Mouse (Mus musculus) spleen, adult 2 months (tissue): ENCODE results near the gene Cyp39a1. TPM values are rescaled to one million over a fixed set of nuclear protein-coding genes. Genes with fewer than 3 reads are reported as not detected.

Experiments used
- DNase-seq, 2 experiments: peaks; one replicate each; pipeline versions ENCODE4 v3.0.0 to v3.0.0-alpha.2; 2012 to 2021; ENCODE audit warnings: low spot score in 2 of 2, low read depth in 1 of 2
- H3K27ac ChIP-seq: fragments of 200-500 bp; 2 replicates; pipeline ENCODE4 v1.5.1; 2012; ENCODE audit warnings: low read length, inconsistent platforms; ENCODE audit not compliant: insufficient read depth
- H3K27me3 ChIP-seq: fragments of 200-500 bp; 2 replicates; pipeline ENCODE4 v1.6.1; 2012; ENCODE audit warnings: mild to moderate bottlenecking, moderate library complexity, low read length, inconsistent platforms; ENCODE audit not compliant: control insufficient read depth, insufficient read depth
- H3K36me3 ChIP-seq: fragments of 200-500 bp; 2 replicates; pipeline ENCODE4 v1.6.1; 2012; ENCODE audit warnings: mild to moderate bottlenecking, low read length, inconsistent platforms; ENCODE audit not compliant: control insufficient read depth, insufficient read depth
- H3K4me1 ChIP-seq: fragments of 200-500 bp; 2 replicates; pipeline ENCODE4 v1.6.1; 2011; ENCODE audit warnings: inconsistent platforms; ENCODE audit not compliant: control insufficient read depth, insufficient read depth, insufficient read length
- H3K4me3 ChIP-seq: fragments of 200-500 bp; 2 replicates; pipeline ENCODE4 v1.5.1; 2011; ENCODE audit warnings: mild to moderate bottlenecking, inconsistent platforms; ENCODE audit not compliant: insufficient read depth, insufficient read length; ENCODE audit errors: extremely low read depth
- CTCF ChIP-seq: fragments of 200-500 bp; IDR thresholded peaks from 2 replicates; pipeline ENCODE4 v1.5.1; 2011; ENCODE audit warnings: mild to moderate bottlenecking, inconsistent platforms; ENCODE audit not compliant: insufficient read depth, insufficient read length, insufficient replicate concordance; ENCODE audit errors: extremely low read depth
- POLR2A ChIP-seq: fragments of 200-500 bp; IDR thresholded peaks from 2 replicates; pipeline ENCODE4 v1.6.1; 2011; ENCODE audit warnings: low read depth, low read length, inconsistent platforms
- WGBS: fragments of 180-500 bp; shearing (Covaris S2); methylation state at CpG from one replicate; pipeline ENCODE4 v1.1.7; 2018; 5-methylcytosine and 5-hydroxymethylcytosine counted together
- polyA plus RNA-seq: library from polyadenylated mRNA; depleted of rRNA; stranded (reverse); fragments of >200 nt; gene quantifications from 2 replicates; pipeline ENCODE4 v1.2.3, GENCODE M21; 2012

The Cyp39a1 gene
- polyA plus RNA-seq, 1 experiment = 1.5 TPM

DNA sequence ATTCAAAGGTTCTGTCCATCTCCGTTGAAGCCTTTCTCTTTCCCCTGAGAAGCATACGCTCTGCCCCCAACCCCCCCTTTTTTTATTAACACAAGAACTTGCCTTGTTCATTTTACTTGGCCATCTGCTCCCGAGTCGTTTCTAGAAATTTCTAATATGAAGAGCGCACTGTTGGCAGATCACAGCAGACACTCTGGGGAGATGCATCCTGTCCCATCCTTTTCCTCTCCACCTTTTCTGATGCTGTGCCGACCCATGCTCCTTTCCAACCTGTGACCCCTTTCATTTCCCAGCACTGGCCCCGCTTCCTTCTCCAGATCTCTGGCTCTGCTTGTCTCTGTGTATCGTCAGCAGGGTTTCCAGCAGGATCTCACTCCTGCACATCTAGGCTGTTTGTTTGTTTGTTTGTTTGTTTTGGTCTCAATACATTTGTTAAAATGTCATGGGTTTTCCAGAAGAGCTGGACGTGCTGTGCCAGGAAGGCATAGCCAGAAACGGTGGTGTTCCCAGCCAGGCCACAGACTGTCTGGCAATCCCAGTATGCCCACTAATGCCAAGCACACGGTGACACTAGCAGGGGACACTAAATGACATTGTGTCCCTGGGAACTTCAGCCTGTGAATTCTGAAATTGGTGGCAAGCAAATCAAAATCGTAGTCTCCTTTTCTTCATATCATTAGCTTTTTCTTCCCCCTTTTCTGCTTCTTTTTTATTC is 37.1 kb downstream of the Cyp39a1 start:
- no peaks in the 10 kb centered on the region for H3K27me3 ChIP-seq
- WGBS = 93% methylated on average over 12 of the region's 12 CpGs
- no peak for TF ChIP-seq CTCF
- no peak for TF ChIP-seq POLR2A
- H3K27ac ChIP-seq = no peak overlapping the region
- no peak for DNase-seq
- H3K4me1 ChIP-seq = no peaks in the 10 kb centered on the region
- no peak overlapping the region for H3K4me3 ChIP-seq
- H3K36me3 ChIP-seq = no peaks in the 10 kb centered on the region

DNA sequence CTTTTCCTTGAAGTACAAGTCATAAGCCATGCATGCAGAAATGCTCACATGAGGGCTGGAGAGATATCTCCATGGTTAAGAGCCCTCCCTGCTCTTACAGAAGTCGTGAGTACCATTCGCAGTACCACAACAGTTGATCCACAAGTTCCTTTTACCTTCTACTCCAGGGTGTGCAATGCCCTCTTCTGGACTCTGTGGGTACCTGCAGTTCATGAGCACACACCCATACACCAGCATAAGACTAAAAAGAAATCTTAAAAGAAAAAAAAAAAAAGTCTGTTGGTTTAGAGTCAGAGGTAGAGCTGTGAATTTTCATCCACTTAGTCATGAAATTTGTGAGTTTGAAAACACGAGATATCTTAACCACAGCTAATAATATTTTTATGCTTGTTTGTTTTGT is 39.5 kb downstream of the Cyp39a1 start:
- H3K4me3 ChIP-seq = no peak overlapping the region
- WGBS = 87% methylated on average over 3 of the region's 3 CpGs
- H3K36me3 ChIP-seq = no peaks in the 10 kb centered on the region
- no peaks in the 10 kb centered on the region for H3K4me1 ChIP-seq
- H3K27me3 ChIP-seq = no peaks in the 10 kb centered on the region
- no peak for DNase-seq
- no peak for TF ChIP-seq CTCF
- no peak for TF ChIP-seq POLR2A
- H3K27ac ChIP-seq = no peak overlapping the region

GRCm38 (mm10) chr17:43707254-43707653 is 40.0 kb downstream of the Cyp39a1 start:
- H3K4me1 ChIP-seq = no peaks in the 10 kb centered on the region
- no peak overlapping the region for H3K4me3 ChIP-seq
- H3K36me3 ChIP-seq = no peaks in the 10 kb centered on the region
- 87% methylated on average over 3 of the region's 3 CpGs for WGBS
- no peaks in the 10 kb centered on the region for H3K27me3 ChIP-seq
- no peak for TF ChIP-seq POLR2A
- TF ChIP-seq CTCF = no peak
- H3K27ac ChIP-seq = no peak overlapping the region
- no peak for DNase-seq

DNA sequence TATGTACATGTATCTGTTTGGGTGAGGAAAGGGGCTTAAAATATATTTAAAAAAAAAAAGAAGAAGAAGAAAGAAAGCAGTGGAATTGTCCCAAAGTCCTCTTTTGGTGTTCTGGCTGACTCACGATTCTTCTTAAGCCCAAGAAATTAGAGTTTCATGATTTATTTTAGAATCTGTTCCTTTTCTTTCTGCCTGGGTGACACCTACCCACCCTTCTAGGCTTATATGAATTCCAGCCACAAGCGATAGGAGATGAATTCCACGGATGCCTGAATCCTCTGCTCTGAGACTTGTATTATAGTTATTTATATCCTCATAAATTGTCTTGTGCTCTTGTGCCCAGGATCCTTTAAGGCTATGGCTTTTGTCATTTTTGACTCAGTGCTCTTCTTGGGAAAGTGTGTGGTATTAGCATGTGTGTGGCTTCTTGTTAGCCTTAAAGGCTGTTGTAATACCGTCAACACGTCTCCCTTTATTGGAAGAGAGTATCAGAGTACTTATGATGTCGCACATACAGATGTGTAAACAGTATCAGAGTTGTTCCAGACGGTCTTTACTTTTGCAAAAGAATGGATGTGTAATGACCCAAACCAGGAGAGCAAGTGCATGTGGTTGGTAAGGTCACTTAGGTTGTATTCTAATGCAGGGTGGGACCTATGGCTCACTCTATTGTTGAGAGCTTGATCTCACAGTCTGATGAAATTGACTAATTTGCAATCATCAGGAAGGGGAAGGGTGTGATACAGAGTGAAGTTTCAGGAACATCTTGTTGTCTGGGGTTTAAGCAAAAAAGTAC is 44.5 kb downstream of the Cyp39a1 start:
- TF ChIP-seq POLR2A = no peak
- no peak for TF ChIP-seq CTCF
- H3K4me1 ChIP-seq = no peaks in the 10 kb centered on the region
- WGBS = 89% methylated on average over 7 of the region's 7 CpGs
- H3K4me3 ChIP-seq = no peak overlapping the region
- no peaks in the 10 kb centered on the region for H3K27me3 ChIP-seq
- H3K27ac ChIP-seq = no peak overlapping the region
- no peak for DNase-seq
- no peaks in the 10 kb centered on the region for H3K36me3 ChIP-seq

DNA sequence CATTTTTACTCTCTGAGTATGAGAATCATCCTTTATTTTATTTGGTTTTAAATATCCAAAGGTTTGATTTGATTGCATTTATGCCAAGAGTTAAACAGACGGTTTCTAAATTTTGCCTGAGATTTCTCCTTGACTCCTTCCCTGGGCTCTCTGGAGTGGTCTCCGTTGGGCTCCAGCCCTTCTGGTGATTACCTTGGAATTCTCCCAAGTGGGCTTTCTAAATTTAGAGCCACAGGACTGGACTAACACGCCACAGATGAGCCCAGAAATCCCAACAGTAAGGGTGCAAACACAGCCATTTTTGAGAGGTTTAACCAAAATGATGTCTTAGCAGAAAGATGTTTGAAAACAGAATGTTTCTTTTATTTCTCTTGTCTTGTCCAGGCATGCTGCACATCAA is 47.0 kb downstream of the Cyp39a1 start:
- no peaks in the 10 kb centered on the region for H3K4me1 ChIP-seq
- DNase-seq = no peak
- no peak for TF ChIP-seq POLR2A
- no peak for TF ChIP-seq CTCF
- H3K27ac ChIP-seq = no peak overlapping the region
- H3K4me3 ChIP-seq = no peak overlapping the region
- WGBS = 84% methylated on average over 3 of the region's 3 CpGs
- no peaks in the 10 kb centered on the region for H3K27me3 ChIP-seq
- H3K36me3 ChIP-seq = no peaks in the 10 kb centered on the region

GRCm38 (mm10) chr17:43716601-43717000 is 49.4 kb downstream of the Cyp39a1 start:
- Histone ChIP-seq H3K27ac (no peak overlapping the region), H3K4me1 (no peaks in the 10 kb centered on the region), H3K4me3 (no peak overlapping the region), H3K27me3 (no peaks in the 10 kb centered on the region), H3K36me3 (no peaks in the 10 kb centered on the region)
- TF ChIP-seq CTCF (no peak), POLR2A (no peak)
- WGBS = 54% methylated on average over 7 of the region's 7 CpGs
- no peak for DNase-seq

- H3K4me1 ChIP-seq = no peaks in the 10 kb centered on the region
- TF ChIP-seq CTCF = no peak
- no peak for TF ChIP-seq POLR2A
- no peak overlapping the region for H3K27ac ChIP-seq
- WGBS = 87% methylated on average over 3 of the region's 3 CpGs
- DNase-seq = no peak
- no peak overlapping the region for H3K4me3 ChIP-seq
- H3K27me3 ChIP-seq = no peaks in the 10 kb centered on the region
- H3K36me3 ChIP-seq = no peaks in the 10 kb centered on the region
Observed at GRCm38 (mm10) chr17:43719401-43719800, 52.2 kb downstream of the Cyp39a1 start.
